Mouse (Mus musculus): Measurements from ENCODE around the gene Slc7a10.

Slc7a10 gene

DNA sequence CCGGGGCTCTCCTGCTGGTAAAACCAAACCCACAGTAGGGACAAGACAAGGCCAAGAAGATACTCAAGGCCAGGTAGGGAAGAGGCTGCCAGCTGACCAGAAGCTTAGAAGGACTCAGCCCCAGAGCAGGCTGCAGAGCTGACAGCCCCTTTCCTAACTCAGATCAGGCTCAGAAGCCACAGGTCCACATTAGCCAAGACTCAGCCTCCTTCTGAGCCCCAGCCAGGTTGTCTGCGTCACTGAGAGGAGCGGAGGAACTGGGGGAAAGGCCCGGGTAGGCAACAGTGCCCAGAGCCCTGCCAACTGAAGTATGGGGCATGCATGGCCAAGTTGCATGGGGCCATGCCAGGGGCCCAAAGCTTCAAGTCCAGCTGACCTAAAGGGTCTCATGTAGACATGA lies 13.7 kb upstream of the Slc7a10 start:
- DNase-seq (ENCODE audit: low read depth, low spot score) = no peak

DNA sequence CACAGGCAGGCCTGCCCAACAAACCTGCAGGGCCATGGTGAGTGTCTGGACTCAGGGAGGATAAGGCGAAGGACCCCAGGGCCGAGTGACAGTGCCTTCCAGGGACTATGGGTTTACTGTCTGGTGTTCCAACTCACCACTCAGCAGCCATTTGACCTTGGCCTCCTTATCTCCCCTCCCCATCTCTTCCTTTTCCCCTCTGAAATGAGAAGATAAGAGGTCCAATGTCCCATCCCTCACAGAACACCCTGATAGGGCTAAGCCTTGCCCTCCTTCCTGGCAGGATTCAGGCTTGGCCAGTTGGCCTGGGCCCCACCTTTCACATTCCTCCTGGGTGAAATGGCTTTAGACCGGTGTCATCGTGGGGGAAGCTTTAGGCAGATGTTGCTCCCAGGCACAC lies 10.7 kb upstream of the Slc7a10 start:
- DNase-seq (ENCODE audit: low read depth, low spot score) = no peak

DNA sequence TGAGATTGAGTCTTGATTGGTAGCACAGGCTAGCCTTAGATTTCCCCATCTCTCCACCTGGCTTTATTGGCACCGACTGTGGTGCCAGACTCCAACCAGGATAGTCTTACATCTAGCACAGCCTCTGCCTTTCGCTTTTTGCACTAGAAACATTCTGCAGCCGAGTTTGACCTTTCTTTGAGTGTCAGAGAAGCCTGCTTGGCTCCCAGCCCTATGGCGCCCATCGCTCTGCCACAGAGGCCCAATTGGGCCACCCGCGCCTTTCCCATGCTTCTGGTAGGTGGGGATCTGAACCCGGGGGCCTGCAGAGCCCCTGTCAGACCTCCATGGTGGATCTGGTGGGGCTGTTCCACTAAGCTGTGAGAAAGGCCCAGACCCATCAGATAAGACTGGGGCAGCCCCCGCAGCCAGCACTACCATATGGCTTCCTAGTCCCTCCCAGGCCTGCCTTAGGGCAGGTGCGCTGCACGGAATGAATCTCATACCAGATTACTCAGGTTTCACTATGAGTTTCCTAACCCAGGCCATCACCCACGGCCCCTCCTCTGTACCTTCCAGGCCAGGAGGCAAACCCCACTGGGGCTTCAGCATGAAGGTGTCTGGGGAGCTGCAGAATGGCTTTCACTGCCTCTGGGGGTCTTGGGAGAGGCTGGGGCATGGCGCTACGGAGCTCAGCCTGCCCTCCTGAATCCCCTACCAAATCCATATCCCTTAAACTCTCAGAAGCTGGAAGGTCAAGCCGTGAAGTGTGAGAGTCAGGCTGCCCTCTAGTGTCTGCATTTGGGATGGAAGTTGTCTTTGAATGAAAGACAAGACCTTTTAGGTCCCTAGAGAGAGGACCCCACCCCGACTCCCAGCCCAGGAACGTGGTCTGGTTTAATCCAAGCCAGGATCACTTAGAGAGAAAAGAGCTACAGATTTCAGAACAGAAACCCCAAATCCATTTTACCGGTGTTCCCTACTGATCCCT lies 9.5 kb upstream of the Slc7a10 start:
- peak; percentile 53 for DNase-seq (ENCODE audit: low read depth, low spot score)

DNA sequence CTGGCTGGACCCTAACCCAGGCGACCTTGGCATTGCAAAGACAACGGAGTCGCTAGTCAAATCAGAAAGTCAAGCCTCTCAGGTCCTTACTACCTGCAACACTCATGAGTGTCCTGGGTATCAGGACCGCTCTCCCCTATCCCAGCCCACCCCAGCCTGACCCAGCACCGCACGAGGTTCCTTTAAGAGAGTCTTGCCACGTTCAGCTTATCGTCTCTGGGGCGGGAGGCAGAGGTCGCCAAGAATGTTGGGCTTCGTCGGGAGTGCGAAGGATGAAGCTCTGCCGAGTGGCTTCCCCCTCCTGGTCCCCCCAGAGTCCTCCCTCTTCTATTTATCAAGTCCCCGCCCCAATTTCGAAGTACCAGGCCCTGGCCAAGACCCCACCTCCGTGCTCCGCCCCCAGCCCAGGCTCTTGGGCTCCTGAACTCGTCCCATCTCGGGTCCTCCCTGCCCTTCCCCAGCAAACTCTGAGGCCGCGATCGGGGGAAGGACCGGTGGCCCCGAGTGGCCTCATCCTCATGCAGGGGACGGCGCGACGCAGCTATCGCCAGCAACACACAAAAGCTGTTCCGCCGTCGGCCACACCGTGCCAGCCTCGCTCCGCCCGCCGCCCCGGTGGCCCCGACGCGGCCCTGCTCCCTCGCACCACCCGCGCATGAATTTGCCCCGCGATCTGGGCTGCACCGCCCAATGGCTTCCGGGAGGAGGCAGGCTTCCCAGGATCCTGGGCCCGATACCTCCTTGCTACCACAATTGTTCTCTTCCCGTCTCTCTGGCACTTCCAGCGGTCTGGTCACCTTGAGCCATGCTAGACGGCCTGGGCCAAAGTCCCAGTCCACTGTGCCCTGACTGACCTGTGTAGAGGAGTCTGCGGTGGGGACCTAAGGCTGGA lies 1.1 kb upstream of the Slc7a10 start:
- peak; percentile 34 for DNase-seq (ENCODE audit: low read depth, low spot score)

DNA sequence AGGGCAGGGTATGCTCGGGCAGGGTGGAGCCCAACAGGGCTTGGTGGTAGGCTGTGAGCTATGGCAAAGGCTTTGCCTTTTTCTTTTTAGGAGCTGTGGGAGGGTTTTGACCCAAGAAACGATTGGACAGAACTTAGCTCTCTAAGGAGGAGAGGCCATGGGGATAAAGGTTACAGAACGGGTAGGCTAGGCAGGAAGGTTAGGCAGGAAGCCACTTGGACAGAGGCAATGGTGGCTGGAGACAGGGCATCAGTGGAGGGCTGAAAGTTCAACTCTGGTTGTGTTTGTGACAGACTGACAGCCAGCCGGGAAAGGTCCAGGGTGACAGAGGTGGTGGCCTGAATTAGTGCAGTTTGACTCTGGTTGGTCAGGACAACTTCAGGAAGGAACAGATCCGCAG lies 3.5 kb downstream of the Slc7a10 start:
- no peak for DNase-seq (ENCODE audit: low read depth, low spot score)

DNA sequence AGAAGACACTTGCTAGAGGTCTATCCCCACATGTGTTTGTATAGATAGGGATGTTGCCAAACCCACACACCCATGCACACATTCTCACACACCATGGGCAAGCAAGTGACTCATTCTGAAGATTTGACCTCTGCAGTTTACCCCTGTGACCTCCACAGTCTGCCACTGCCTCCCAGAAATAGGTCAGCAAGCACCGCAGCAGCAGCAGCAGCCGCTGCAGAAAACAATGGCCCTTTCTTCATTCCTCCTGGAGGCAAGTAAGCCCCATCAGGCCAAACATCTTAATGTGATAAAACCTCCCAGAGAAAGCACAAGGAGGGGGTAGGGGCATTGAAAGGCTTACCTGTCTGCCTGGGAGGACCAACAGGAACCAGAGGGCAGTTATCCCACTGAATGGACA lies 5.1 kb downstream of the Slc7a10 start:
- peak; percentile 28 for DNase-seq (ENCODE audit: low read depth, low spot score)

DNA sequence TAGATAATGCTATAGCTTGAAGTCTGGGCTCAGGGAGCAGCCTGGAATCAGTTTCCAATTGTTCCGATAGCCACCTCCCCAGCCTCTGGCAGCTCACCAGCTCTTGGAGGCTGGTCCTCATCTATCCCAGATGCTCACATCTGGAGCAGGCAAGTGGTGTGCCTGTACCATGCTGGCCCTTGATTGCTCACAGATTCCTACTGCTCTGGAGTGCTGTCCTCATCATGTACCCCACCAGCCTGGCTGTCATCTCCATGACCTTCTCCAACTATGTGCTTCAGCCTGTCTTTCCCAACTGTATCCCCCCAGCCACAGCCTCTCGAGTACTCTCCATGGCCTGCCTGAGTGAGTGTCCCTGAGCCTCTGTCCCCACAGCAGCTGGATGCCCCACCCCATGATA lies 10.8 kb downstream of the Slc7a10 start:
- DNase-seq (ENCODE audit: low read depth, low spot score) = no peak

DNA sequence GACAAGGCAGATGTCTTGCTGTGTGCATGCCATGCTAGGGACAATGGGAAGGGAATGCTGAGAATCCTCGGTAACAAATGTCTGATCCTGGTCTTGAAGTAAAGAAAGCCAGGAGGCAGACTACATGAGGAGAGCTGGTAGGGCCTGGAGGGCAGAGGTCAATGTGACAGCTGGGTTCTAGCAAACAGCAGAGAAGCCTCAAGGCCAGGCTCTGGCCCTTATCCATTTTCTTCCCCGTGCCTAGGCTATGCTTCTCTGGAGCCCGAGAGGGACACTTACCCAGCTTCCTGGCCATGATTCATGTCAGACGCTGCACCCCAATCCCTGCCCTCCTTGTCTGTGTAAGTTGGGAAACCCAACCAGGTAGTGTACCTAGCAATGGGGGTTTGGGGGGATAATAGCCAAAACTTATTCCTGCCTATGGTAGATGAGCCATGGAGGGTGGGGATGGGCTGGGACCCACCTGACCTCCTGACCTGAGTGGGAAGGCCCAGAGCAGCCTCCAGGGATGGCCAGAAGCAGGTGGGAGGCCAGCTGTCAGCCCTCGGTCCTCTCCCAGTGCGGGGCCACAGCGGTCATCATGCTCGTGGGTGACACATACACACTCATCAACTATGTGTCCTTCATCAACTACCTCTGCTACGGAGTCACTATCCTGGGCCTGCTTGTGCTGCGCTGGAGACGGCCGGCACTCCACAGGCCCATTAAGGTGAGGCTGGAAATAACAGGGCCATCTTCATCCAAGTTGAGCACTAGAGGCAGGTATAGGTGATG lies 13.0 kb downstream of the Slc7a10 start:
- DNase-seq (ENCODE audit: low read depth, low spot score) = no peak

DNA sequence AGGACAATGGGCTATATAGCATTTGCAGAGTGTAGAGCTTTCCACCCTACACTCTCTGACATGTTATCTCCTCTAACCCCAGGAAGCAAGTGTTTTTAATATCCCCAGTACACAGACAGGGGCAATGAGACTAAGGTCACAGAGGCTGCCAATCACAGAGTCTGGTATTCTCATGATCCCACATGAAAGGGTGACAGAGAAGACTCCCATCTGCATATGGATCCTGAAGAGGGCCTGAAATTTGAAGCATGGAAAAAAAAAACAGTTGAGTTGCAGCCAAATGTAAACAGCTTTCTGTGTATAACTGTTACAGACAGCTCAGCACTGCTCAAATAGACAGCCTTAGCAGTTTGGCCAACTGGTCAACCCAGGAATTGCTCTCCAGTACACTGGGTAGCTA lies 13.6 kb downstream of the Slc7a10 start:
- DNase-seq (ENCODE audit: low read depth, low spot score) = no peak

DNA sequence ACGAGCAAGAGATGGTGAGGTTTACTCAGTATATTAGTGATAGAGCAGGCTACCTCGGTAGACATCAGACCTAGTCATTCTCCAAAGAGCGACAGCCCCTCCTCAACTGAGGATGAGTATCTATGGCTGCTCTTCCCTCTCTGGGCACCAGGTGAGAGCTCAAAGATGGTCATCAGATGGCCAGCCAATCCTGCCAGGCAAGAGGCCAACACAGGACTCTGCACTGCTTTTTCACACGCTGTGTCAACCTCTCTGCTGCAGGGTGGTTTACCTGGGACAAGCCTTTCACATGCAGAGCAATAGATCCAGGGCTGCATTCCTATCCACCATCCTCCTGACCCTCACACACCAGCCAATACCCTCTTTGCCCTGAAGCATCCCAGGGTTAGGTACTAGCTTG lies 25.6 kb downstream of the Slc7a10 start:
- no peak for DNase-seq (ENCODE audit: low read depth, low spot score)

DNA sequence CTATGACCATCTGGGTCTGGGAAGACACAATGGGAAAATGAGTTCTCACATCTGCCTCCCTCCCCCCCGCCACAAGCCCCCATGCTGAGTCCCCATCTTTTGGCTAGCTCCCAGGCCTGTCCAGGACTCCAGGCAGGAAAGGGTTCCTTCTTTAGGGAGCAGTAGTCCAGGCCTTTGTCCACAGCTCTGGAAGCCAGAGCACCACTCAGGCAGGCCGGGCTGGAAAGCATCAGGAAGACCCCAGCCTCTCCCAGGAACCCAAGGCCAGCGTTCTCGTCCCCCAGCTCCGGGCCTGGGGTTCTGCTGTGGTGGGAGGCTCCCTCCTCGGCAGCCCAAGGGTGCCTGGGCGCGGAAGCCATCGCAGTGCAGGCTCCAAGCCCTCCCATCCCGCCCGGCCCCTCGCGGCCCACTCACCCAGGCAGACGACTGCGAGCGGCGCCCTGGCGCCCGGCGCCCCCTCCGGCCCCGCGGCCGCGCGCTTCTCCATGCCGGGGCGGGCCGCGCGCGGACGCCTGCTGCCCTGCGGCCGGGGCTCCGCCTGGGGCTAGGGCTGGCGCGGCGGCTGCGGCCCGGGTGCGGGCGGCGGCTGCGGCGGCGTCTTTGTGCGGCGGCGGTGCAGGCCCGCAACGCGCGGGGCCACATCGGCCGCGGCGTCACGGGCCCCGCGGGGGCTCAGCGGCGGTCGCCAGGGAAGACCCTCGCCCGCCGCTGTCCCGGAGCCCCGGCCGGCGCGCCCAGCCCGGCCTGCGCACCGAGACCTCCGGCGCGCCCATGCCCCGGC lies 28.4 kb downstream of the Slc7a10 start:
- DNase-seq (ENCODE audit: low read depth, low spot score) = peak; percentile 25

DNA sequence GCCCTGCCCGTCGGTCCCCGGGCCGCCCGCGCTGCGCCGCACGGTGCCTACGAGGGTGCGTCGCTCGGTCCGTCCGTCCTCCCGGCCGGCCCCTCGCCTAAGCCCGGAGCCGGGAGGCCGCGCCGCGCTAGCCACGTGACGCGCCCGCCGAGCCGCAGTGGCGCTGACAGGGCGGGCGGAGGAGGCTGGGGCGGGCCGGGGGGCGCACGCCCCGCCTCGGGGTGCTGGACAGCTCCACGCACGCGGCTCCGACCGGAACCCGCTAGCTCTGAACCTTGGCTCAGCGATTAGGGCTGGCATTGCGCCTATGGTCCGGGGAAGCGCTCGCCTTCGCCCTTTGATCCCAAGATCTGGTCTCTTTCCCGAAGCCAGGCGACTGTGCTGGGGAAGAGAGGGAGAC lies 29.0 kb downstream of the Slc7a10 start, which contains the start of gene Lrp3:
Gene Lrp3 (minus strand): TSS at position 274 of the 400 bp plus-strand sequence.
- peak; percentile 67 for DNase-seq (ENCODE audit: low read depth, low spot score)

DNA sequence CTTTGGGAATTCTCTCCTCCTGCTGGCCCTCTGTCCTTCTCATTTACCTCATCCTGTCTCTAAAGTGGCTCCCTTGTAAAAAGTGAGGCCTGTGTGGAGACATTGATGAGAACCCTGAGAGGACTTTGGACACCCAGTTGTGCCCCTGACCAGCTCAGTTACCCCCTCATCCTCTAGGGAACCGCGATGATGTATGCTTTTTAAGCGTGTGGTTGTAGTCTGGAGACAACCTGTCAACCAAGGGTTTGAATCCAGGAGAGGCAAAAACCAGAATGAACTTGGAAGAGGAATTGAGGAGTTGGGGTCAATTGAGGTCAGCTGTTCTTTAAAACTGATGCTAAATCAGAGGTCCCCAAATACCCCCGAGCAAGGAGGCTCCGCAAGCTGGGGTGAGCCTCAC lies 29.5 kb downstream of the Slc7a10 start:
- DNase-seq (ENCODE audit: low read depth, low spot score) = no peak

DNA sequence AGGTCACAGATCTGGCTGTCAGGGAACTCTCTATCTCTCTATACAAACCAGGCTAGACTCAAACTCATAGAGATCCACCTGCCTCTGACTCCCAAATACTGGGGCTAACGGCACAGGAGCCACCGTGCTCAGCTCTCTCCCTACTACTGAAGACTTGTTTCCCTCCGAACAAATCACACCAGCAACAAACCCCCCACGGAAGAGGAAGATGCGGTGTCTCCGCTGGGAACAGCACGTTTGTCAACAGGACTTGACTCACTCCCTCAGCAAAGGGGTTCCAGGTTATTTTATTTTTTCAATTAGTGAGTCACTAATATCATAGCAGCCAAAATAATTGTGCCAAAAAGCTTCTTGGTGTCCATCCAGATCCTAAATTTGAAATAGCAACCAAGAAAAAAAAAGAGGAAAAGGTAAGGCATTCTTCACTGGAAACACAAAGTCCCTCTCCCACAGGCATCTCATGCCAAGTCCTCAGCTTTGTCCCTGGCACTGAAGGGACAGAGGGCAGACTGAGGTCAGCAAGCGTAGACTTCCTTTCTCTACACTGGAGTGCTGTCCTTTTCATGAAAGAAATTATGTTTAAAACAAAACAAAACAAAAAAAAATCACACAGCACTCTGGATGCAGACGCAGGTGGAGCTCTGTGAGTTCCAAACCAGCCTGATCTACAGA lies 34.6 kb downstream of the Slc7a10 start:
- no peak for DNase-seq (ENCODE audit: low read depth, low spot score)

DNA sequence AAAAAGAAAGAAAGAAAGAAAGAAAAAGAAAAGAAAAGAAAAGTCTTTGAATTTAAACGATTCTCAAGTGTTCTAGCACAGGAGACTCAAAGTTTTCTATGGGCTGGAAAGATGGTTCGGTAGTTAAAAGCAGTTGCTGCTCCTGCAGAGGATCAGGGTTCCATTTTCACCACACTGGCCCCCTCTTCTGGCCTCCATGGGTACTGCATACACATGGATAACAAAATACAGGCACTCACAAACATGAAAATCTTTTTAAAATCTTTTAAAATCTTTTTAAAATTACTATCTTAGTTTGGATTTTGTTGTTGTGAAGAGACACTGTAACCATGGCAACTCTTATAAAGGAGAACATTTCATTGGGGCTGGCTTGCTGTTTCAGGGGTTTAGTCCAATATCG lies 44.1 kb downstream of the Slc7a10 start:
- peak; percentile 43 for DNase-seq (ENCODE audit: low read depth, low spot score)

DNA sequence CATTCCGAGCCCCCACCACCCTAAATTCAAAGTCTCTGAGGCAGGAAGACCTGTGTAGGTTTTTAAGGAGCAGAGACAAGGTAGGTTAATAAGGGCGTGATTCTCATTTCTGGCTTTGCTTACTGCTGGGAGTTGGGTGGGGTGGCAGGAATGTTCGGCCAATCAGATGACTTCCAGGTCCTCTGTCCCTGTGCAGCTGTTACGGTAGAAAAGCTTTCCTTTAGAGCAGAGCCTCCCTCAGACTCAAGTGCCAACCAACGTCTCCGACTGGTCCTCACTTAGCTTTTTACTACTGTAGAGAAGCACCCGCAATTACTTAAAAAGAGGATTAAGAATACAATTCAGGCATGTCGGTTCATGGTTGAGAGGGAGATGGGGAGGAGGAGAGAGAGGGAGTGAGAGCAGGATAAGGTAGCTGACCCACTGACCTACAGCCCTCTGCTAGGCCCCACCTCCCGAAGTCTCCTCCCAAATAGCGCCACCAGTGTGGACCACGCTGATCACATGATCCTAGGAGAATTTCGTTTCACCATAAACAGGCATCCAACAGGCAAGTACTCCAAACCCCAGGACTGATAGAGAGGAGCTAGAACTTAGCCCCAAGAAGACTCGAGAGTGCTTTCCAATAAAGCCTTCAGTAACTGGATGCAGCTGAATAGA lies 46.7 kb downstream of the Slc7a10 start:
- no peak for DNase-seq (ENCODE audit: low read depth, low spot score)

DNA sequence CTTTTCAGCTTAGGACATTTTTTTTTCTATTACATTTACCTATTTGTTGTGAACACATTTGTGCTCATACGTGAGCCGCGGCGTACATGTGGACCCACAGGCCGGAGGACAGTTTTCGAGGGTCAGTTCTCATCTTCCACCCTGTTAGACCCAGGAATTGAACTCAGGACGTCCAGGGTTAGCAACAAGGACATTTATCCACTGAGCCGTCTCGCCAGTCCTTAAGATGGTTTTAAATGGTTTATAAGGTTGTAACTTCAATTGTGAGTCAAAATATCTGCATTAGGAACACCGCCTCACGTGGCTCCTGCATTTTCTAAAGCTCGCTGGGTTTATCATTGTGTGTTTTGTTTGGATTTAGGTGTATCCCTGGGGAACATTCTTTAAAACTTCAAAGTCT lies 47.7 kb downstream of the Slc7a10 start:
- no peak for DNase-seq (ENCODE audit: low read depth, low spot score)

DNA sequence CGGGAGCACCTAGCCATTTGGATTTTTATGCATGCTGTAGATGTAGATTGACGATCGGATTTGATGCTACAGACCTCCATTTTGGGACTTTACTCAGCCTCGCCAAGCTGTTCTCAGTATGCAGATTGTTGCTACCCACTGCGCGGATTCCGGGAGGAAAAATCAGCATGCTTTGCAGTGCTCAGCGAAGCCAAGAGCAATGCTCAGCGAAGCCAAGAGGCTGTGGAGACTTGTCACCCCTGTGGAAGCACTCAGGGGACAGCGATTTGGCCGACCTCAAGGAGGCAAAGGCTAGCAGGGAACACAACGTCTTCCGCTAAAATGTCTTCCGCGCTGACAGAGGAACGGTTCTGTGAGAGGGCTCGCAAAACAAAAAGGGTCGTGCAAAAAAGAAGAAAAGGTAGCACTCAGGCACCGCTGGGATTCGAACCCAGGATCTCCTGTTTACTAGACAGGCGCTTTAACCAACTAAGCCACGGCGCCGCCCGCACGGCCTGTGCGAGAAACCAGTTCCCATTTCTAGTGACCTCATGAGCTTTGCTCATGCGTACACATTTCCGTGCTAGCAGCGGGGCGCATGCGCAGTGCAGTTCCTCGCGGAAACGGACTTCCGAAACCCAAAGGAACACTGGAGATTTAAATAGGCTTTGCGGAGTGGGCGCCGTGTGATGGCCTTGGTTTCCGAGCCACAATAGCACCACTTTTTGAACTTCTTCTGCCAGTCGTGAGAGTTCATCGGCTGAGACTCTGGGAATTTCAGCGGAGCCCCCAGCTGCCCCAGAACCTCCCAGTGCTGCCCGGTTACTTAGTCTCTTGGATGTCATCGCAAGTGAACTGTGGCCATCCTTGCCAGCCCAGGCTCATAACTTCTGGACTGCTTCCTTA lies 48.4 kb downstream of the Slc7a10 start:
- peak; percentile 98 for DNase-seq (ENCODE audit: low read depth, low spot score)

DNA sequence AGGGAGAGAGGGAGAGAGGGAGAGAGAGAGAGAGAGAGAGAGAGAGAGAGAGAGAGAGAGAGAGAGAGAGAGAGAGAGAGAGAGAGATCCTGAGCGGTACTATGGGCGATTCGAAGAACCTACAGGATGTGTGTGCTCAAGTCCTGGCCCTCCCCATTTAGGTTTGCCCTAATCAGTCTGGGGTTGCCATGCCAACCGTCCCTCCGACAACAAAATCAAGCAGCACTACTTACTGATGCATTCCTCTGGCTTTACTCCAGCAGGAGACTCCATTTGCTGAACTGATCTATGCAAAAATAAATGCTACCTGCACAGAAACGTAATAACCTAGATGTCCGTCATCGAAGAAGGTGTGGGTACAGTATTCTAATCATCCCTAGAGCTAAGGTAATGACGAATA lies 49.1 kb downstream of the Slc7a10 start:
- DNase-seq (ENCODE audit: low read depth, low spot score) = peak; percentile 83

All from forelimb bud, embryonic 11.5 days (tissue).